Mouse (Mus musculus): ENCODE measurements around the gene Gm13287.
"Not testable (repeated sequence)": the region's sequence is repeated elsewhere in the genome, so short reads cannot be mapped to it uniquely, and the experiment has no call there.

Gene Gm13287

GRCm38 (mm10) chr4:88802954-88803353 lies at the start of gene Gm13287:
Gene Gm13287 (plus strand): TSS chr4:88803254.
- not testable (repeated sequence) for DNase-seq

- peak; percentile 48 for DNase-seq
Observed at GRCm38 (mm10) chr4:88754818-88755340, 48.2 kb upstream of the Gm13287 start, which contains the start of gene Gm13271. Gene Gm13271 (plus strand): TSS chr4:88754868.

DNA sequence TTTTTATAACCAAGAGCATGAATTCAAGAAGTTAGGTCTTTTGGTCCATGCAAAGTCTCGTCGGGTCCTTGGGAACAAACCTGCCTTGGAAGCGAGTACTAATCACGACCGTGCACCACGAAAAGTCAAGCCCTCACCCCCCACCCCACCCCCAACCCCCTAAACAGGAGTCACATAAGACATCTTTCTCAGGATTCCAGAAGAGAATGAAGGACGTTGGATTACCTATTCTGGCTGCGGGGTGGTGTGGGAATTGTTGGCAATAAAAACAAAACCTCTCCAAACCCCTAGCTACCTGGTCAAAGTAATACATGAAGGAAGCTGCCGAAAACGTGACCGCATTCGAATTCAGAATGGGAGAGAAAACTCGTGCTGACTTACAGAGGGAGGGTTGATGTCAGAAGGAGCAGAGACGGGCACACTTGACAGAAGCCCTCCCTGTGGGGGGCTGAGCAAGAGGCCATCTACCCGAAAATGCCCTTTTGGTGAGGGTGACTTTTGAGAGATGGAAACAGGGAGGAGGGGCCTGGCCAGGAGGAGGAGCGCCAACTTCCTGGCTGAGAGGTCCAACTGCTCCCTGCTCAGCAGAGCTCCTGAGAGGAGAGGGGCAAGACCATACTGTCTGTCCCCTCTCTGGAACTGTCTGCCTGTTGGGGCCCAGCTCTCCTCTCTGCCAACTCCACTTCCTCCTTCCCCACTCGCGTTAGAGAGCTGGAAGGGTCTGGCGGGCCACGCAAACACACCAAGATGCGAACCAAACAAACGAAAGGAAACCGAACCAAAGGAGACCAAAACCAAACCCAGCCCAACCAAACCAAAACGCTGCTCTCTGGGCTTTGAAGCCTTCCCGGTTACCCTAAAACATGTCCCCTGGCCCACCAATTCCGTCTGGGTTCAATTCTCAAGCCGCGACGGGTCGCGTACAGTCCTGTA lies 46.2 kb upstream of the Gm13287 start:
- DNase-seq: not testable (repeated sequence)

DNA sequence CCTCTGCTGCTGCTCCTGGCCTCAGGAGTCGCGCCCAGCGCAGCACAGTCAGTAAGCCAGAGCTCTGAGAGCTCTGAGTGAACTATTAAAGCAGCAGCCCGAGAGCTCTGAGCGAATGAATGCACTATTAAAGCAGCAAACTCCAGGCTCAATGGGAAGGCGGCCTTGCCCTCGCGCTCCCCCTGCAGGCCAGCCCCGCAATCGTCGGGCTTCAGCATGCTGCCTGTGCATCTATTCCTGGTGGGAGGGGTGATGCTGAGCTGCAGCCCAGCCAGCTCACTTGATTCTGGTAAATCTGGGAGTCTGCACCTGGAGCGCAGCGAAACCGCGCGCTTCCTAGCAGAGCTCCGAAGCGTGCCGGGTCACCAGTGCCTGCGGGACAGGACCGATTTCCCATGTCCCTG lies 45.4 kb upstream of the Gm13287 start:
- peak; percentile 76 for DNase-seq

- not testable (repeated sequence) for DNase-seq
Observed at GRCm38 (mm10) chr4:88758751-88759150, 44.3 kb upstream of the Gm13287 start.

DNA sequence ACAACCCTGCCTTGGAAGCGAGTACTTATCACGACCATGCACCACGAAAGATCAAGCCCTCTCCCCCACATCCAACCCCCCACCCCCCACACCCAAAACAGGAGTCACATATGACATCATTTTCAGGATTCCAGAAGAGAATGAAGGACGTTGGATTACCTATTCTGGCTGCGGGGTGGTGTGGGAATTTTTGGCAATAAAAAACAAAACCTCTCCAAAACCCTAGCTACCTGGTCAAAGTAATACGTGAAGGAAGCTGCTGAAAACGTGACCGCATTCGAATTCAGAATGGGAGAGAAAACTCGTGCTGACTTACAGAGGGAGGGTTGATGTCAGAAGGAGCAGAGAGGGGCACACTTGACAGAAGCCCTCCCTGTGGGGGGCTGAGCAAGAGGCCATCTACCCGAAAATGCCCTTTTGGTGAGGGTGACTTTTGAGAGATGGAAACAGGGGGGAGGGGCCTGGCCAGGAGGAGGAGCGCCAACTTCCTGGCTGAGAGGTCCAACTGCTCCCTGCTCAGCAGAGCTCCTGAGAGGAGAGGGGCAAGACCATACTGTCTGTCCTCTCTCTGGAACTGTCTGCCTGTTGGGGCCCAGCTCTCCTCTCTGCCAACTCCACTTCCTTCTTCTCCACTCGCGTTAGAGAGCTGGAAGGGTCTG lies 43.3 kb upstream of the Gm13287 start, which contains the start of gene Gm13283:
Gm13283 (plus strand) TSS at position 510 of the 659 bp plus-strand sequence.
- DNase-seq: peak; percentile 22

DNA sequence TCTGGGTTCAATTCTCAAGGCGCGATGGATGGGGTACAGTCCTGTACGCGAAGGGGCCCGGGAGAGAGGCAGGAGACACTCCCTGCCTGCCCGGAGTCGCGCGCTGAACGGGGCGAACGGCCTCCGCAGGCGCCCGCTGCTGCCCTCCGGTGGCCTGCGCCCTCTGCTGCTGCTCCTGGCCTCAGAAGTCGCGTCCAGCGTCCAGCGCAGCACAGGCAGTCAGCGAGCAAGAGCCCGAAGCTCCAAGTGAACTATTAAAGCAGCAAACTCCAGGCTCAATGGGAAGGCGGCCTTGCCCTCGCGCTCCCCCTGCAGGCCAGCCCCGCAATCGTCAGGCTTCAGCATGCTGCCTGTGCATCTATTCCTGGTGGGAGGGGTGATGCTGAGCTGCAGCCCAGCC lies 42.6 kb upstream of the Gm13287 start:
- not testable (repeated sequence) for DNase-seq

DNA sequence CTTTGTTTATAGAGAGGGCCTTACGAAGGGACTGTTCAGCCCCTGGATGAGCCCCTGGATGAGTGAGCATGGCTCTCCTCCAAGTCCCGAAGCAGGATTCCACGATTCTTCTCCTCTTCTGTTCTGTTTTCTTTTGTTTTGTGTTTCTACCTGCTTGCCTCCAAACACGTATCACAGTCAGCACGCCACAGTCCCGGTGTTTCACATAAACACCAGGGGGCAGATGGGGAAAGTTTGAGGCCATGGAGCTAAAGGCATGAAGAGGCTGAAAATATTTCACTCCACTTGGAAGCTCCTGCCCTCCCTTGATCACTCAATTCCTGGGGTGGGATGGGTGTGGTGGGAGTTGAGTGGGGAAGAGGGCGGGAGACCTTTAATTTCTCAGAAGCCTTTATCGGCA lies 41.3 kb upstream of the Gm13287 start:
- peak; percentile 65 for DNase-seq

DNA sequence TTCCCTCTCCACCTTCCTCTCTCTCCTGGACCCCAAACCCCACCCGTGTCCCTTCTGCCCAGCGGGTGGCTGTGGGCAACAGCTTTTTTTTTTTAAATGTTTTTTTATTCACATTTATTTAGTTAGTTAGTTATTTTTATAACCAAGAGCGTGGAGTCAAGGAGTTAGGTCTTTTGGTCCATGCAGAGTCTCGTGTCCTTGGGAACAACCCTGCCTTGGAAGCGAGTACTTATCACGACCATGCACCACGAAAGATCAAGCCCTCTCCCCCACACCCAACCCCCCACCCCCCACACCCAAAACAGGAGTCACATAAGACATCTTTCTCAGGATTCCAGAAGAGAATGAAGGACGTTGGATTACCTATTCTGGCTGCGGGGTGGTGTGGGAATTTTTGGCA lies 40.7 kb upstream of the Gm13287 start:
- not testable (repeated sequence) for DNase-seq

GRCm38 (mm10) chr4:88763384-88764018 lies 39.6 kb upstream of the Gm13287 start:
- not testable (repeated sequence) for DNase-seq

DNA sequence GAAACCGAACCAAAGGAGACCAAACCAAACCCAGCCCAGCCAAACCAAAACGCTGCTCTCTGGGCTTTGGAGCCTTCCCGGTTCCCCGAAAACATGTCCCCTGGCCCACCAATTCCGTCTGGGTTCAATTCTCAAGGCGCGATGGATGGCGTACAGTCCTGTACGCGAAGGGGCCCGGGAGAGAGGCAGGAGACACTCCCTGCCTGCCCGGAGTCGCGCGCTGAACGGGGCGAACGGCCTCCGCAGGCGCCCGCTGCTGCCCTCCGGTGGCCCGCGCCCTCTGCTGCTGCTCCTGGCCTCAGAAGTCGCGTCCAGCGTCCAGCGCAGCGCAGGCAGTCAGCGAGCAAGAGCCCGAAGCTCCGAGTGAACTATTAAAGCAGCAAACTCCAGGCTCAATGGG lies 29.5 kb upstream of the Gm13287 start, which contains the start of gene Gm13290:
Gm13290 (plus strand) TSS at position 301 of the 400 bp plus-strand sequence.
- DNase-seq: not testable (repeated sequence)

GRCm38 (mm10) chr4:88776622-88777021 lies 26.4 kb upstream of the Gm13287 start, which contains the start of gene Gm13289:
Gene Gm13289 (plus strand): TSS chr4:88776922.
- not testable (repeated sequence) for DNase-seq

- DNase-seq: not testable (repeated sequence)
Observed at GRCm38 (mm10) chr4:88779550-88779949, 23.5 kb upstream of the Gm13287 start, which contains the start of gene Gm13272. Gene Gm13272 (plus strand): TSS chr4:88779850.

DNA sequence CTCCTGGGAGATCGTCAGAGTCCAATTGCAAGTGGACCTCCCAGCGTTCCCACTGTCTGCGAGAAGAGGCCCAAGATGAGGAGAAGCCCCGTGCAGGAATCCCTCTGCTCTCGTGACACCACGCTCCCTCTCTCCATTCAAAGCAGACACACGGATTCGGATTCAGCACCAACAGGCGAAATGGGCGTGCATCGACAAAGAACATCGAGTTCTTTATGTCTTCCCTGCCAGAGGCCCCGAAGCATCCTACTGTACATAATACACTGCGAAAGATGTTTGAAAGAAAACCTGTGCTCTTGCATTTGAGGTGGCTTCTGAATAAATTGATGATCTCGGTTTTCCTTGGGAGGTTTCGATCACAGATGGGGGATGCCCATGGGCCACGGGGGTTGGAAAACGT lies 22.7 kb upstream of the Gm13287 start:
- DNase-seq: not testable (repeated sequence)

DNA sequence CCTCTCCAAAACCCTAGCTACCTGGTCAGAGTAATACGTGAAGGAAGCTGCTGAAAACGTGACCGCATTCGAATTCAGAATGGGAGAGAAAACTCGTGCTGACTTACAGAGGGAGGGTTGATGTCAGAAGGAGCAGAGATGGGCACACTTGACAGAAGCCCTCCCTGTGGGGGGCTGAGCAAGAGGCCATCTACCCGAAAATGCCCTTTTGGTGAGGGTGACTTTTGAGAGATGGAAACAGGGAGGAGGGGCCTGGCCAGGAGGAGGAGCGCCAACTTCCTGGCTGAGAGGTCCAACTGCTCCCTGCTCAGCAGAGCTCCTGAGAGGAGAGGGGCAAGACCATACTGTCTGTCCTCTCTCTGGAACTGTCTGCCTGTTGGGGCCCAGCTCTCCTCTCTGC lies 21.2 kb upstream of the Gm13287 start, which contains the start of gene Ifnz:
Ifnz (plus strand) TSS at position 301 of the 400 bp plus-strand sequence.
- DNase-seq: not testable (repeated sequence)

GRCm38 (mm10) chr4:88782335-88782734 lies 20.7 kb upstream of the Gm13287 start:
- DNase-seq: not testable (repeated sequence)

- not testable (repeated sequence) for DNase-seq
Observed at GRCm38 (mm10) chr4:88785409-88785808, 17.6 kb upstream of the Gm13287 start, which contains the start of gene Gm13276. Gene Gm13276 (plus strand): TSS chr4:88785709.

GRCm38 (mm10) chr4:88788402-88788801 lies 14.7 kb upstream of the Gm13287 start, which contains the start of gene Gm13277:
Gene Gm13277 (plus strand): TSS chr4:88788632.
- peak; percentile 47 for DNase-seq

- DNase-seq: not testable (repeated sequence)
Observed at GRCm38 (mm10) chr4:88791250-88791649, 11.8 kb upstream of the Gm13287 start, which contains the start of gene Gm13278. Gene Gm13278 (plus strand): TSS chr4:88791550.

- peak; percentile 22 for DNase-seq
Observed at GRCm38 (mm10) chr4:88793936-88794675, 8.9 kb upstream of the Gm13287 start, which contains the start of gene Gm13275. Gene Gm13275 (plus strand): TSS chr4:88794487.

DNA sequence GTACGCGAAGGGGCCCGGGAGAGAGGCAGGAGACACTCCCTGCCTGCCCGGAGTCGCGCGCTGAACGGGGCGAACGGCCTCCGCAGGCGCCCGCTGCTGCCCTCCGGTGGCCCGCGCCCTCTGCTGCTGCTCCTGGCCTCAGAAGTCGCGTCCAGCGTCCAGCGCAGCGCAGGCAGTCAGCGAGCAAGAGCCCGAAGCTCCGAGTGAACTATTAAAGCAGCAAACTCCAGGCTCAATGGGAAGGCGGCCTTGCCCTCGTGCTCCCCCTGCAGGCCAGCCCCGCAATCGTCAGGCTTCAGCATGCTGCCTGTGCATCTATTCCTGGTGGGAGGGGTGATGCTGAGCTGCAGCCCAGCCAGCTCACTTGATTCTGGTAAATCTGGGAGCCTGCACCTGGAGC lies 6.0 kb upstream of the Gm13287 start, which contains the start of gene Gm13279:
Gm13279 (plus strand) TSS at position 301 of the 400 bp plus-strand sequence.
- not testable (repeated sequence) for DNase-seq

Data from right cerebral cortex, postnatal 4 days (tissue).